Mouse (Mus musculus) megakaryocyte, embryonic 14.5 days (primary cell): Measurements from ENCODE around the gene Zfp654.

Source experiments
- FLI1 ChIP-seq: IDR thresholded peaks from 2 replicates; pipeline ENCODE4 v1.6.1; 2012; ENCODE audit warnings: low read length, inconsistent platforms, mixed read lengths
- GATA1 ChIP-seq: IDR thresholded peaks from 3 replicates; pipeline ENCODE4 v1.6.1; 2012; ENCODE audit warnings: mixed read lengths, low read length, inconsistent platforms, borderline replicate concordance

GRCm38 (mm10) chr16:64770521-64771430 lies 80.7 kb downstream of the Zfp654 start, which contains the start of gene 4930453N24Rik:
- TF ChIP-seq GATA1, result no peak
- peak; percentile 71; the same call in 1 of the 2 replicates for TF ChIP-seq FLI1
